Mouse (Mus musculus): ENCODE measurements around the gene Mroh2a.

DNA sequence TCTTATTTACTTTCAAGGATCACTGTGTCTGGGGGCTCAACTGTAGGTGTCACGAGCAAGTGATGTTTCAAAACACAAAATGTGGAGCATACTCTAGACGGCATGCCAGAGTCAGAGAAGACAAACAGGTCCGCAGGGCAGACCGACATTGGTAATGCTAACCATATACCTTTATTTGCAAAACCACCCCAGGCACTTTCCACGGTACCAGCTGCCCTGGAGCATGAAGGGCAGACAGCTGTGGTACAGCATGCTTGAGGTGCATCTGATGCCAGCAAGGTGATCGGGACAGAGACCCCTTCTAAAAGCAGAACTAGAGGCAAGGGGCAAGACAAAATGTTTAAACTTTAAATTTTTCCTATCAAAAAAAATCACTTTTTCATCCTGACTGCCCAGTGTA, 36.2 kb downstream of the Mroh2a start:
- no peak for TF ChIP-seq POLR2A (IDR thresholded peaks at IDR 0.05; ENCODE audit: control insufficient read depth, extremely low read depth, insufficient read depth, low read length, poor library complexity)
- TF ChIP-seq CTCF (IDR thresholded peaks at IDR 0.05; ENCODE audit: borderline replicate concordance, control insufficient read depth, extremely low read depth, insufficient read depth, low read length, poor library complexity) = no peak

Data from thymus, adult 2 months (tissue).